Mouse (Mus musculus) intestine, postnatal 0 days (tissue): ENCODE results near the gene Tango2. TPM values are rescaled to one million over a fixed set of nuclear protein-coding genes. Genes with fewer than 3 reads are reported as not detected.
A peak's percentile ranks its signal among the peaks of the same experiment; 100 is the strongest.
"Not testable (repeated sequence)": the region's sequence is repeated elsewhere in the genome, so short reads cannot be mapped to it uniquely, and the experiment has no call there.

Experiments used
- ATAC-seq: fragments of 200-750 bp; cut with Nextera tagmentation; 2 replicates; pipeline ENCODE4 v1.8.0; 2017; ENCODE audit warnings: mild to moderate bottlenecking, moderate TSS enrichment, moderate library complexity
- H3K27ac ChIP-seq: fragments of 300-500 bp; sonication (generic); 2 replicates; pipeline ENCODE4 v1.5.1; 2014; ENCODE audit warnings: mild to moderate bottlenecking, low read depth, low read length, moderate library complexity
- H3K27me3 ChIP-seq: fragments of 300-500 bp; sonication (generic); replicated peaks from 2 replicates; pipeline ENCODE4 v1.6.1; 2014; ENCODE audit warnings: low read length, mixed read lengths; ENCODE audit not compliant: control insufficient read depth, insufficient read depth
- H3K36me3 ChIP-seq: fragments of 300-500 bp; sonication (generic); 2 replicates; pipeline ENCODE4 v1.6.1; 2014; ENCODE audit warnings: mild to moderate bottlenecking, moderate library complexity; ENCODE audit not compliant: control insufficient read depth, insufficient read depth
- H3K4me1 ChIP-seq: fragments of 300-500 bp; sonication (generic); replicated peaks from 2 replicates; pipeline ENCODE4 v1.6.1; 2014; ENCODE audit warnings: antibody characterized with exemption, low read length, mixed read lengths; ENCODE audit not compliant: control insufficient read depth, insufficient read depth
- H3K4me2 ChIP-seq: fragments of 300-500 bp; sonication (generic); replicated peaks from 2 replicates; pipeline ENCODE4 v1.6.1; 2014; ENCODE audit warnings: low read depth, mild to moderate bottlenecking, moderate library complexity
- H3K4me3 ChIP-seq: fragments of 300-500 bp; sonication (generic); 2 replicates; pipeline ENCODE4 v1.5.1; 2014; ENCODE audit warnings: low read depth, low read length
- H3K9ac ChIP-seq: fragments of 300-500 bp; sonication (generic); 2 replicates; pipeline ENCODE4 v1.6.1; 2014; ENCODE audit warnings: mild to moderate bottlenecking, low read depth, low read length
- H3K9me3 ChIP-seq: fragments of 300-500 bp; sonication (generic); 2 replicates; pipeline ENCODE4 v1.6.1; 2016; ENCODE audit warnings: mixed run types; ENCODE audit not compliant: control insufficient read depth
- CTCF ChIP-seq: sonication (generic); IDR thresholded peaks from 2 replicates; pipeline ENCODE4 v1.5.1; 2016; ENCODE audit warnings: low read depth, mild to moderate bottlenecking, control low read depth, antibody characterized with exemption, moderate library complexity
- WGBS: fragments of 180-500 bp; shearing (Covaris S2); extraction: QIAGEN DNeasy Blood & Tissue Kit; methylation state at CpG from one replicate; pipeline ENCODE4 v1.1.7; 2014; 5-methylcytosine and 5-hydroxymethylcytosine counted together
- polyA plus RNA-seq: library from polyadenylated mRNA; unstranded; fragments of >200 nt; fragmentation: Nextera tagmentation; extraction: Ambion mirVana; gene quantifications from 2 replicates; pipeline ENCODE4 v1.2.1, GENCODE M21; 2015

The Tango2 gene
- polyA plus RNA-seq, 1 experiment from 2014 or later, result 78.6 TPM

- TF ChIP-seq CTCF, result no peak
- WGBS, result 91% methylated on average over 6 of the region's 6 CpGs
Measured at GRCm38 (mm10) chr16:18324031-18324430, 23.9 kb downstream of the Tango2 start.

GRCm38 (mm10) chr16:18323460-18323859 is 24.4 kb downstream of the Tango2 start:
- H3K4me1 ChIP-seq, result no peaks in the 10 kb centered on the region
- no peaks in the 10 kb centered on the region for H3K27me3 ChIP-seq
- WGBS, result 79% methylated on average over 2 of the region's 2 CpGs
- TF ChIP-seq CTCF, result no peak
- no peaks in the 10 kb centered on the region for H3K9me3 ChIP-seq
- no peak overlapping the region for H3K9ac ChIP-seq
- no peak overlapping the region for H3K4me2 ChIP-seq
- H3K27ac ChIP-seq, result no peak overlapping the region
- peaks cover 35% of the 10 kb centered on the region; the same call in 1 of the 2 replicates for H3K36me3 ChIP-seq
- no peak for ATAC-seq
- no peak overlapping the region for H3K4me3 ChIP-seq

More at GRCm38 (mm10) chr16:18324031-18324430, 23.9 kb downstream of the Tango2 start:
- Histone ChIP-seq H3K4me3 (no peak overlapping the region), H3K9me3 (no peaks in the 10 kb centered on the region), H3K36me3 (peaks cover 35% of the 10 kb centered on the region; the same call in 1 of the 2 replicates), H3K27ac (no peak overlapping the region), H3K9ac (no peak overlapping the region), H3K4me2 (no peak overlapping the region), H3K27me3 (no peaks in the 10 kb centered on the region), H3K4me1 (no peaks in the 10 kb centered on the region)
- ATAC-seq, result no peak

GRCm38 (mm10) chr16:18321443-18321842 is 26.5 kb downstream of the Tango2 start:
- Histone ChIP-seq H3K36me3 (peaks cover 26% of the 10 kb centered on the region; the same call in 1 of the 2 replicates), H3K4me1 (no peaks in the 10 kb centered on the region), H3K4me2 (no peak overlapping the region), H3K9ac (no peak overlapping the region), H3K27ac (no peak overlapping the region), H3K9me3 (no peaks in the 10 kb centered on the region), H3K4me3 (no peak overlapping the region), H3K27me3 (no peaks in the 10 kb centered on the region)
- ATAC-seq, result no peak
- WGBS, result 63% methylated on average over 2 of the region's 2 CpGs
- no peak for TF ChIP-seq CTCF

GRCm38 (mm10) chr16:18318992-18319391 is 28.9 kb downstream of the Tango2 start:
- no peak overlapping the region for H3K4me2 ChIP-seq
- 72% methylated on average over 3 of the region's 3 CpGs for WGBS
- no peak for ATAC-seq
- no peaks in the 10 kb centered on the region for H3K27me3 ChIP-seq
- H3K4me3 ChIP-seq, result no peak overlapping the region
- no peak overlapping the region for H3K27ac ChIP-seq
- H3K36me3 ChIP-seq, result peaks cover 20% of the 10 kb centered on the region; the same call in 1 of the 2 replicates
- H3K9ac ChIP-seq, result no peak overlapping the region
- no peaks in the 10 kb centered on the region for H3K9me3 ChIP-seq
- no peak for TF ChIP-seq CTCF
- no peaks in the 10 kb centered on the region for H3K4me1 ChIP-seq

- H3K36me3 ChIP-seq, result peaks cover 54% of the 10 kb centered on the region
- H3K4me3 ChIP-seq, result no peak overlapping the region
- H3K9me3 ChIP-seq, result no peaks in the 10 kb centered on the region
- no peak overlapping the region for H3K27ac ChIP-seq
- H3K4me1 ChIP-seq, result no peaks in the 10 kb centered on the region
- no peaks in the 10 kb centered on the region for H3K27me3 ChIP-seq
- 79% methylated on average over 1 of the region's 1 CpGs for WGBS
- H3K9ac ChIP-seq, result no peak overlapping the region
- no peak for TF ChIP-seq CTCF
- H3K4me2 ChIP-seq, result no peak overlapping the region
- ATAC-seq, result no peak
Measured at GRCm38 (mm10) chr16:18308159-18308558, 39.7 kb downstream of the Tango2 start.

GRCm38 (mm10) chr16:18289614-18290013 is 58.3 kb downstream of the Tango2 start:
- H3K36me3 ChIP-seq, H3K4me1 ChIP-seq, H3K27me3 ChIP-seq, ATAC-seq, H3K27ac ChIP-seq, H3K9me3 ChIP-seq: not testable (repeated sequence)
- peak overlapping the region; percentile 83 for H3K4me2 ChIP-seq
- peak overlapping the region; percentile 88; the same call in 1 of the 2 replicates for H3K9ac ChIP-seq
- peak overlapping the region; percentile 75 for H3K4me3 ChIP-seq
- WGBS, result 6% methylated on average over 8 of the region's 10 CpGs

- 0 out of 2 replicates have a peak, but pooled peaks cover 2% of the 10 kb centered on the region for H3K4me1 ChIP-seq
- H3K4me3 ChIP-seq, result peak within 1 kb of the TSS; percentile 75
- H3K36me3 ChIP-seq, result peaks cover 11% of the 10 kb centered on the region
- no peaks in the 10 kb centered on the region for H3K27me3 ChIP-seq
- H3K9me3 ChIP-seq, result no peaks in the 10 kb centered on the region
- ATAC-seq, result peak; percentile 99
- H3K27ac ChIP-seq, result peak within 1 kb of the TSS; percentile 79
- under 1% methylated on average over 61 of the region's 71 CpGs for WGBS
- peak within 1 kb of the TSS; percentile 83 for H3K4me2 ChIP-seq
- peak within 1 kb of the TSS; percentile 88 for H3K9ac ChIP-seq
- TF ChIP-seq CTCF, result no peak
Measured at GRCm38 (mm10) chr16:18289067-18289588, 58.8 kb downstream of the Tango2 start, which contains the start of gene Dgcr8. Gene Dgcr8, minus strand, starts transcription at chr16:18289246.
